Mouse (Mus musculus): ENCODE results near the gene Duoxa1.

DNA sequence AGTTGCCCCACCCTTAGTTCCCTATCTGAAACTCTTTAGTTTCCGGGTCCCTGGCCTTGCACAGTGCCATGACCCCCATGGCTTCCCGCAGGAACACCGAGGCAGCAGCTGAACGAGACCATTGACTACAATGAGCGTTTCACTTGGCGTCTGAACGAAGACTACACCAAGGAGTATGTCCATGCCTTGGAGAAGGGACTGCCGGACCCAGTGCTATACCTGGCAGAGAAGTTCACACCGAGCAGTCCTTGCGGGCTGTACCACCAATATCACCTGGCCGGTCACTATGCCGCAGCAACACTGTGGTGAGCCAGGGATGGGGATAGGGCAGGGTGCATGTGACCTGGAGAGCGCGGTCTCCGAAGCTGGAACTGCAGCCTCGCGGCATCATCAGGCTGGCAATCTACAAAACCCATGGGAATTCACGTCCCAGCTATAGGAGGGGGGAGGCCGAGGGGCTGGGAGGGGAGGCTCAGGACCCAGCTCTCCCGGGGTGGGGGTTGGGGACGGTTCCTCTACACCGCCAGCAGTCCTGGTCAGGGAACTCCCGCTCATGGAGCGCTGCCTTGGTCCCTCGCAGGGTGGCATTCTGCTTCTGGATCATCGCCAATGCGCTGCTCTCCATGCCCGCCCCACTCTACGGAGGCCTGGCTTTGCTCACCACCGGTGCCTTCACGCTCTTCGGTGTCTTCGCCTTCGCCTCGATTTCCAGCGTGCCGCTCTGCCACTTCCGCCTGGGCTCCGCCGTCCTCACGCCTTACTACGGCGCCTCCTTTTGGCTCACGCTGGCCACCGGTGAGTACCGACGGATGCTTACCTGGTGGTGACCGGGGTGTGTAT lies 12.2 kb downstream of the Duoxa1 start:
- TF ChIP-seq CTCF (IDR thresholded peaks at IDR 0.05) (no peak), EP300 (IDR thresholded peaks at IDR 0.05) (no peak)
